Mouse (Mus musculus) lung, postnatal 14 days (tissue): ENCODE measurements around the gene Cdca5.
A peak's percentile ranks its signal among the peaks of the same experiment; 100 is the strongest.

Source experiments
- DNase-seq: peaks from one replicate; pipeline ENCODE4 v3.0.0; 2021

Gene Cdca5

DNA sequence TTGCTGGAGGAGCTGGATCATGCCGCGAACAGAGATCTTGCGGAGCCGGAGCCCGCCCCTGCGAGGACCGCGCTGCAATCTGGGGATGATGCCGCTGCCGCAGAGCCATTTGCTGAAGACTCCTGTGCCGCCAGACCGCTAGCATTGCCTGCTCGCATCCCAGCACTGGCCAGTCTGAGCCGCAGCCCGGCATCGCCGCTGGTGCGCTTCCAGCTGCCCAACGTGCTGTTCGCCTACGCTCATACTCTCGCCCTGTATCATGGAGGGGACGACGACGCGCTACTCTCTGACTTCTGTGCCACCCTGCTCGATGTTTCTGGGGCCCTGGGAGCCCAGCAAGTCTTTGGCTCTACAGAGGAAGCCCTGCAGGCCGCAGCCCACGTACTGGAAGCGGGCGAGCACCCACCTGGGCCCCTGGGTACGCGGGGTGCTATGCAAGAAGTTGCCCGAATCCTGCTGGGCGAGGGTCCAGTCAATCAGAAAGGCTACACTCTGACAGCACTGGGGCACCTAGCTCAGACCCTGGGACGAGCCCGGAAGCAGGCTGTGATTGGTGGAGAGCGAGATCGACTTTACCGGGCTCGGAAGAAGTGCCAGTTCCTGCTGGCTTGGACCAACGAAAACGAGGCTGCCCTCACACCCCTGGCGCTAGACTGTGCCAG lies 23.0 kb upstream of the Cdca5 start:
- peak; percentile 33 for DNase-seq

DNA sequence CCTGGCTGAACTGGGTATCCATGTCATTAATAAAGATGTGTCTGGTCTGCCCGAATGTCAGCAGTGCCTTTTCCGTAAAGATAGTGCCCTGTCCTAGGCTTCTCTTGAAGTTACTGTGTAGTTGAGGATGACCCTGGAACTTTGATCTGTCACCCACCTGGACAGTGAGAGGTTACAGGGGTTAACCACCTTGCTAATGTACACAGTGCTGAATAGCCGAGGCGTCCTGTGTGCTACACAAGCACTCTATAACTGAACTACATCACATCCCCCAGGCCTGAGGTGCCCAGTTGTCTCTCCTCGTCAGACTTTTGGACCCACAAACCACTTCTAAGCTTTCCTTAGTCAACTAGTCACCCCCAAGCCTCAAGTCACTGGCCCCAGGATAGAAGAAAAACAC lies 22.4 kb upstream of the Cdca5 start:
- no peak for DNase-seq

DNA sequence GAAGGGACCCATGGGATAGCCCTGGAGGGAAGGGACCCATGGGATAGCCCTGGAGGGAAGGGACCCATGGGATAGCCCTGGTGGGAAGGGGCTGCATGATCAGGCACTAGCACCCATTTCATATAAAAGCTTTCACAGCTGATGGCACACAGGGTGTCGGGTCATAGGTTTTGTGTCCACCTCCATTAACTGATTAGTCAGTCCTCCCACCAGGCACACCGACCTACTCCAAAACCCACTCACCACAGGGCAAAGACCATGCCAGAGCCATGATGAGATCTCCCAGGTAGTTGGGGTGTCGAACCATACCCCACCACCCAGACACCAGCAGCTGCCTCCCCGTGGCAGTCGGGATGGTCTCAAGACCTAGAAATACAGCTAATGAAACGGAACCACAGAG lies 21.7 kb upstream of the Cdca5 start:
- DNase-seq = no peak

DNA sequence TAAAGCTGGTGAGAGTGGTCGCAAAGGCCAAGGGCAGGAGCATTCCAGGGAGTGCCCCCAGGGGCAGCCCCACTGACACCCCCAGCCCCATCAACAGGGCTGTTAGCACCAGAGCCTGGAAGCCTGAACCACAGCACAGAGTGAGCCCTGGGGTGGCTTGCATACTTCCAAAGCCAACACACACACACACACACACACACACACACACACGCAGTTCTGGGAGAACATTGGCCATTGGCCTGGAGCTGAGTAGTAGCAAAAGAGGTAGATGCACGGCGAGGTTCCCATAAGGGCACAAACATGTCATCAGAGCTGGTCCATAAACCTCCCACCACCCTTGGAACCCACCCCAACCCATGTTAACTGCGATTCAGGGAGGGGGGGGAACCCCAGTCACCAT lies 18.2 kb upstream of the Cdca5 start:
- no peak for DNase-seq

DNA sequence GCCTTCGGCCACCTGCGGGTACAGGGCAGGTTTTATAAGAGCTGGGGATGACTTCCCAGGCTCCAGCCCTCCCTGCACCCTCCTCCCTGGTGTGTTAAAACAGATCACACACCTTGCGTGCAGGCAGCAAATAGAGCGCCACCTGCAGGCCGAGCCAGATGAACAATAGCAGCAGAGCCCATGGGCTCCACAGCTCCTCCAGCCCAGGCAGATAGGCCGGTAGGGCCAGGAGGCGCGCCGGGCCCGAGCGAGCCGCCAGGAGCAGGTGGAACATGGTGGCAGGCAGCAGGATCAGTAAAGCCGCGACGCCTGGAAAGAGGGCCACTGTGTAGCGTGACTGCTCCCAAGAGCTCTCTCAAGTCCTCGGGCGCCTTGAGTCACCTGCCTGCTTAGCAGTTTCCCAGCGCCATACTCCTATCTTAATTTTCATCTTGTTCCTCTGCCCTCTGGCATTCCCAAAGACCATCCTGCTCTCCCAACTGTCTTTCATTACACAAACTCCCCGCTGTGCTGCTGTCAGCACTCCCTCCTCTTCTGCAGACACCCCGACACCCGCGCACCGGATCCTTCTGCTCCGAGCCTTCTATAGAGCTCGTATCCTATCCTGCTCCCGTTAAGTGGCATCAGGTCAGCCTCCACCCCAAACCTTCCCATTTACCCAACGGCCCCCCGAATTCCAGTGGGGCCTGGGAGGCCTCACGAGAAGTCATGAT lies 17.6 kb upstream of the Cdca5 start:
- DNase-seq = peak; percentile 84

DNA sequence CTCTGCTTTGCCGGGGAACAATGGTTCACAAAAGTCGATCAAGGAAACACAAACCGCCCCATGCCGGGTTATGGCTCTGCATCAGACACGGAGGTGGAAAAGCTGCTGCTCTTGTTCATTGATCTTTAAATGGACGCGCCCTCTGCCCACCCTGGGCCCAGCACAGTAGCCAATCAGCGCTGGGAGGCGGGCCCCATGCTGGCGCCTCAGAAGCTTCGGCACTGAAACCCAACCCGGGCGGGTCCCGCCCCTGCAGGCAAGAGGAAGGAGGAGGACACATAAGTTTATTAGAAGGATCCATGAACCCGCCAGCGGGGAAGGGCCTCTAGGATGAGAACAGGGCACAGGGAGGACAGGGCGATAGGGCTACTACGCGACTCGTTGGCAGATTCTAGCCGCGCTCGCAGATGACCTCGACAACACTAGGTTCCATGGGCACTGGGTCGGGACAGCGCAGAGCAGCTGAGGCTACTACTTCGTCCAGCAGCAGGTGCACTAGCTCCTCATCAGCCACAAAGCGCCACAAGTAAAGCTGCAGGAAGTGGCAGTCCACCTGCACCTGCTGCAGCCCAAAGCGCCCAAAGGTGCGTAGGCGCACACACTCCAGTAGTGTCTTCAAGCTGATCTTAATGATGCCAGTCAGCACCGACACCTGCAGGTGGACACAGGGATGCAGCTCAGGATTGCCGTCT lies 16.9 kb upstream of the Cdca5 start, which contains the start of gene Tm7sf2:
Gene Tm7sf2, minus strand, starts transcription at position 650 of the 692 bp plus-strand sequence.
- DNase-seq = peak; percentile 90

DNA sequence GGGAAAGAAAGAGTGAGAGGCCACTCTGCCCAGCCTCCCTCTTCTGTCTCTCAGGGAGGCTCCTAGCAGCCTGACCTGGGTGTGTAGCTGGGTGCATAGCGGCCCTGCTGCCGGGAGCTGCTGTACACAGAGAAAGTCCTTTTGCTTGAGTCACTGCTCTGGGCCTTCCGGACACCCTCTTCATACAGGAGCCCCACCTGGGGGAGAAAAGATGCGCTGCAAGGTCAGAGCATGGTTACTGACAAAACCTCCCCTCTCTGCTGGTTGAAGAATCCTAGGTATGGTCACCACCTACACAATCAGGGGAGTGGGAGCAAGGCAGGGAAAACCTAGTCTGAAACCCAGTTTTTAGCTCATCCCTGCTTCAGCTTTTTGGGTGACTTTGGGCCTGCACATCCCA lies 15.8 kb upstream of the Cdca5 start:
- no peak for DNase-seq

DNA sequence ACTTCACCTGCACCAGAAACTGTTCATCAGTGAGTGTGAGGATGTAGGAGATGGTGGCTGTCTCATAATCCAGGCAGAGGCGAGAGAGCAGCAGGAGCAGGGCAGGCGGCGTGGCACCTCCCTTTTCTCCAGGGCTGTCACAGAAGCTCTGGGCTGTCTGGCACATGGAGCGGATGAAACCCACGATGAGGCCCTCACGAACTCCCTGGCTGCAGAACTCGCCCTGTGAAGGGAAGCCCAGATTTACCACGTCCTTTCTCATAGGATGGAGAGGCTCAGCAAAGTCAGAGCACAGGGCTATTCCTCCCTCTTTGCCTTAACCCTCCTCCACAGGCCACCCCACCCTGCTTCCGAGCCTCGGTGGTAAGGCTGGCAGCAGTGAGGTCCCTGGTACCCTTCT lies 14.9 kb upstream of the Cdca5 start:
- DNase-seq = no peak

DNA sequence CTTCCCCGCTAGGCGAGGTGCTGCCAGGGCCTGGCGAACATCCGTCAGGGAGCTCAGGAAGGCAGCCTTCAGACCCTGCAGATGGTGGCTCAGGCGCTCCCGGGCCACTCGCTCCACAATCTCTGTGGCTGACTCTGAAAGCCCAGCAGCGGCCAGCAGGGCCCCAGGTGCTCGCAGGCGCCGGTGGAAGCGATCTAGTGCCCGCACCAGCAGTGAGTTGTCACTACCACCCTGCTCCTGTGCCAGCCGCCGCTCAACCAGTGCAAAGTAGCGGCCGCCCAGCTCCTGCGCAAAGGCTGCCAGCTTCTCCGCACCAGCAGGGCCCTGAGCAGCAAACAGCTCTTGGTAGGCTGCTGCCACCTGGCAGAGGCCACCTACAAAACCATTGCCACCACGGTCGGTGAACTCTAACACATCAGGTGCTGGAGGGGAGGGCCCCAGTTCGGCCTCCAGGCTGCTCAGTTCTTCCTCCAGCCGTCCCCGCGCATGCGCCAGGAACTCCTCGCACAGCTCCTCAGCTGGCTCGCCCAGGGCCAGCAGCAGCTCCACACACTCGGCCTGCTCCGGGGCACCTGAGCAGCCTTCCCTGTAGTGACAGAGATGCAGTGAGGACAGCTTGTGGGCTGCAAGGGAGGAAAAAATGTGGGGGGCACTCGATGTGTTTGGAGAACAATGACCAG lies 14.1 kb upstream of the Cdca5 start:
- no peak for DNase-seq

DNA sequence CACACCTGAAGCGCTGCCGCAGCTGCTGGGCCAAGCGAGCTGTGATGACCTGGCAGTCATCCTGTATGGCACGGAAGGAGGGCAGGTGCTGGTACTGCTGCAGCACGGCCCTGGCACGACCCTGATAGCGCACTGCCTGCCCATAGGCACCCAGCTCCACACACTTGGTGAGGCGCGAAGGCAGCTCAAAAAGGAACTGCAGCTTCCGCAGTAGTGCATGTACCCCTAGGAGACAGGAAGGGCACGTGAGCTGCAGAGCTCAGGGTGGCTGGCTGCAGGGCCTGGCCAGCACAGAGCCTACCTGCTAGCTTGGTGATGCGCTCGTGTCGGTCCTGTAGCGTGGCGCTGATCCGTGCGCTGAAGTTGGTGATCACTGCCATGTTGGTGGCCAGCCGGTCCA lies 13.5 kb upstream of the Cdca5 start:
- no peak for DNase-seq

DNA sequence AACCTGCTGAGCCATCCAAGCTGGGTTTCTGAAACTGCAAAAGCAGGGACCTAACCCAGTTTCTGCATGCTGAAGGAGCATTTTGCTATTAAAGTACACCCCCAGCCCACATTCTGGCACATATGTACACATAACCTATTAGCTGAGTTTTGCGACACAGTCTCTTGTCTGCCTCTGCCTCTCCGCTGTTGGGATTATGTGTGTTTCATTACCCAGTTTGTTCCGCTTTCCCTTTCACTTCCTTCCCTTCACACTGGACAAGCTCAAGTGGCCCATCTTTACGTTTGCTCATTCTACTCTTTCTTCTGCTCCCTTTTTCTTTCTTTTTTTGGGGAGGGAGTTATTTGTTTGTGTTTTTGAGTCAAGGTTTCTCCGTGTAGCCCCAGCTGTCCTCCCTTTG lies 10.9 kb upstream of the Cdca5 start:
- no peak for DNase-seq

DNA sequence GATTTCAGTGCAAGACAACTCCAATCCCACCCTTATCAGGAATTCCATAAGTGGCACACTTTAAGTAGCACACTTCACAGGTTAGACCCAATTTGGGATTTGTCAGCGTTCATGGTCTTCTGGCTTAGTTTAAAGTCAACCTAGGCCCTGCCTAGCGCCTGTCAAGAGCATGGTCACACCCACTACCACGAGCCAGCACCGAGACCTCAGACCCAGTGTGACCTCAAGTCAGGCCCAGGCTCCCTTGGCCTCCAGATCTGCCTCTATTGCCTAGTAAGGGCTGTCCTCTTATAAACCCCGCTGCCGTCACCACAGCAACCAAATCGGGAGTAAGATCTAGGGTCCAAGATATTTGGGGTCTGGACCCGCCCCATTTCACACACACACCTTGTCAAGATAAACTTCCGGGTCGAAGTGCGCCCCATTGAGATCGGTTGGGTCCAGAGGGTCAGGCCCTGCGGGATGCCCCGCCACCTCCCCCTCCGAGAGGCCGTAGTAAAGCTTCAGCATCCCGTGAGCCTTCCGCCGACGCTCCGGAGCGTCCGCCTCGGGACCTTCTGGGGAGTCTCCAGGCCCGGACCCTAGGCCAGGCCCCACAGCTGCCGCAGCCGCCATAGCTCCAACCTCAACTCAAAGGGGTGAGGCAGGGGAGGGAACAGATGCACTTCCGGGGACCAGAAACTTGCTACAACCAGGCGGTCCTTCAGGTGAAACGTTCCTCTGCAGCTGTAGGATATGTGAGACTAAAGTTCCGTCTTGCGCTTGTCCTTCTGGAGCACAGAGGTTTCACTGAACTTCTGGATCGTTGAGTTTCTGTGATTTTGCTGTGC lies 8.0 kb upstream of the Cdca5 start, which contains the start of gene Vps51:
Gene Vps51, minus strand, starts transcription at position 668 of the 830 bp plus-strand sequence.
- peak; percentile 87 for DNase-seq

DNA sequence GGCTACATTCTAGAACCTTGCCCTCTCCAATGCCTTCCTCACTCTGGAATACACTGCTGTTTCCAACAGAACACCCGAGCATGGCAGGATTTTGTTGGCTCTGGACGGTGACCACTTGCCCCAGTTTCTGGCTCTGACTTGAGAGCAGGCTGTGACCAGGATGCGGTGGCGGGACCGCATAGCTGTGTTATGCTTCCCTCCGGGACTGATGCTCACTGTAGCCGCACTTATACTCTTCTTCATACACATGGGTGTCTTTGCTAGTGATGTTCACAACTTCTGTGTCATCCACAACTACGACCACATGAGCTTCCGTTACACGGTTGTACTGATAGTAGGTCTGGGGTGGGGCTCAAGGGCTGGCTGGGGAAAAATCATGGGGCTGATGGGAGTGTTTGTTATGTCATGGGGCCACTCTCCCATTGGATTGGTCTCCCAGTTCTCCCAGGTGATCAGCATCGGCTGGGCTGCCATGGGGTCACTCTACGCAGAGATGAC lies 4.8 kb upstream of the Cdca5 start, which contains the start of gene Tmem262:
Gene Tmem262, plus strand, starts transcription at position 51 of the 498 bp plus-strand sequence.
- DNase-seq = no peak

DNA sequence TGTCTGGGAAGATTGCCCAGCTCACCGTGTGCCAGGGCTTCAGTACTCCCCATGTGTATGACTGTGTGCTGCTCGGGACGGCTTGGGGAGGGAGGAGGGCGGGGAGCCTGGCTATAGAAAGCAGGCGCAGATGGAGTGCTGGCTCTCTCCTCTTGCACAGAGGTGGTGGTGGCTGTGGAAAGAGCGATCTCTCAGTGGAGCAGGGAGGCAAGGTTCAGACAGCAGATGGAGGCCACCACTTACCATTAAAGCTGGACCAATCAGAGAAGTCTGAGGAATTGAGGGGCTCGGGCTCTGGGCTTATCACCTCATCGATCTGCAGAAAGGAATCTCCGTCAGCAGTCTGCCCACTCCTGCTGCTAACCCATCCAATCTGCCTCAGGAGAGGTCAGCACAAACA lies 2.6 kb upstream of the Cdca5 start, which contains the start of gene Gm28374:
Gene Gm28374, minus strand, starts transcription at position 101 of the 400 bp plus-strand sequence.
- DNase-seq = no peak

DNA sequence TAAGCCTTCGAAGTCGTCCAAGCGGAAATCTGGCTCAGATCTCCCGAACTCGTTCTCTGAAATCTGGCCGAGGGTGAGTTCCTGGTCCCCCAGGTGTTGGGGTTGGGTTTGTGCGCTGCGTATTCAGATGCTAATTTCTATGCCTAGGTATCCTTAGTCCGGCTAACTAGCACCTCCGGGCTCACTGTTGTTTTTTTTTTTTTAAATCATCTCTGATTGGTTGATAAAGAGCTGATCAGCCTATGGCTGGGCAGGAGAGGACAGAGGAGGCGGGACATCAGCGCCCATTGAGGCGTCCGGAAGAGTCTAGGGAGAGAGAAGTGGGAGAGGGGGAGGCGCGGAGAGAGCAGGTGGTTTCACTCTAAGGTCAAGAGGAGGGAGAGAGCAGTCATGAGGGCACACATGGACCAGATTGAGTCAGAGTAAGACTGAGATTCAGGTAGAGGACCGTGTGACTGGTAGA lies 665 bp downstream of the Cdca5 start:
- DNase-seq = peak; percentile 48

DNA sequence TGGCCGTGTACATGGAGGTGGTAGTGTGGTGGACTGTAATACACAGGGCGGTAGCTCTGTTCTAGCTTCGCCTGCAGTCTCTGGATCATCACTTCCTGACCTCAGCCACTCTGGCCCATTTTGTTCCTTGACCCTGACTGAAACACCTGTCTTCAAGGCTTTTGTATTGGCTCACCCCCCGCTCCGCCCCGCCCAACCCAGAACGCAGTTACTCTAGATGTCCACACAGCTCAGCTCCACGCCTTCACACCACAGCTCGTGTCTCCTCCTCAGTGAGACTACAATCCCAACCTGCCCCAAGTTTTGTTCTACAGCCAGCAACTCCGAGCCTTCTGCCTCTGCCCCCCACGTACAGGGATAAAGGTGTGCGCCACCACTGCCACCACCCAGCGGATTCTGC lies 4.1 kb downstream of the Cdca5 start:
- no peak for DNase-seq

DNA sequence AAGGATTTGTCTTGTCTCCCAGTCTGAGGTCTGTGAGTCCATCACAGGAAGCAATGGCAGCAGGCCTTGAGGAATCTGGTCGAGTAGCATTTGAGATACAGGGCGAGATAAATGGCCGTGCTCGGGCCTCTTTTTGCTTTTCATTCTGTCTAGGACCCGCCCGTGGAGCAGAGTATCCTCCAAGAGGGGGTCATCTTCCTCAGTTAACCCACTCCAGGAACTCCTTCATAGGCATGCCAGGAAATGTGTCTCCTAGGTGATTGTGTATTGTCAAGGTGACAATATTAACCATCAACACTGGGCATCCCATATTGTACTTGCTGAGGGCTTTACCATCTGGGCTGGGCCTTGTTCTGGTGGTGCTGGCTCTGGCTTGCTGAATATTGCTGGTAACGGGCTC lies 9.3 kb downstream of the Cdca5 start, which contains the start of gene AC131692.1:
Gene AC131692.1, plus strand, starts transcription at position 301 of the 400 bp plus-strand sequence.
- DNase-seq = no peak

DNA sequence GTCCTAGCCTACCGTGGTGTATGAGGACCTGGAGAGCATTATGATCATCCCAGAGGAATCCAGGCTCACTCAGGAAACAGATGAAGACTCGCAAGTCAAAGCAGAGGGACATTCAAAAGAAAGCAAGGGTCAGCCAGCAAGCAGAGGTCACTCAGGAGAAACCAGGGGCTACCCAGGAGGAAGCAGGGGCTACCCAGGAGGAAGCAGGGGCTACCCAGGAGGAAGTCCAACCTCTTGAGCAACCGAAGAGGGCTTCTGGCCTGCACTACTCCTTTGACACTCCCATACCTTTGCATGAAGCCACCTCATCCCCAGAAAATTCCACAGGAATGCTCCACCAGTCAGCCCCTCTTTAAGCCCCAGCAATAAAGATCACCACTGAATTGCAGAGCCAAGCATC lies 13.1 kb downstream of the Cdca5 start:
- no peak for DNase-seq

DNA sequence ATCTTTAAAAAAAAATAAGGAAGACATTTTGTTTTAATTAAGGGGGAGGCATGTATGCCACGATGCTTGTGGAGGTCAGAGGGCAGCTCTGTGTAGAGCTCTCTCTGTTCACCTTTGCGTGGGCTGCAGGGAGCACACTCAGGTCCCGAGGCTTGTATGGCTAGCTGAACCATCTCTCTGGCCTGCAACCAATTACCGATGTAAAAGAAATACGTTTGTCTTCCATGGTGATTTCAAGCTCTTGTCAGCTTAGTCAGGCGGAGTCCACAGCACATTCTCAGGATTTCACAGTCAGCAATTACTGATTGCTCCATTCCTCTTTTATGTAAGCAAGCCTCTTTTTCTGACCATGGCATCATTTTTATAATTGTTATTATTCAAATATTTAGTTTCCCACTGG lies 16.4 kb downstream of the Cdca5 start:
- DNase-seq = no peak

DNA sequence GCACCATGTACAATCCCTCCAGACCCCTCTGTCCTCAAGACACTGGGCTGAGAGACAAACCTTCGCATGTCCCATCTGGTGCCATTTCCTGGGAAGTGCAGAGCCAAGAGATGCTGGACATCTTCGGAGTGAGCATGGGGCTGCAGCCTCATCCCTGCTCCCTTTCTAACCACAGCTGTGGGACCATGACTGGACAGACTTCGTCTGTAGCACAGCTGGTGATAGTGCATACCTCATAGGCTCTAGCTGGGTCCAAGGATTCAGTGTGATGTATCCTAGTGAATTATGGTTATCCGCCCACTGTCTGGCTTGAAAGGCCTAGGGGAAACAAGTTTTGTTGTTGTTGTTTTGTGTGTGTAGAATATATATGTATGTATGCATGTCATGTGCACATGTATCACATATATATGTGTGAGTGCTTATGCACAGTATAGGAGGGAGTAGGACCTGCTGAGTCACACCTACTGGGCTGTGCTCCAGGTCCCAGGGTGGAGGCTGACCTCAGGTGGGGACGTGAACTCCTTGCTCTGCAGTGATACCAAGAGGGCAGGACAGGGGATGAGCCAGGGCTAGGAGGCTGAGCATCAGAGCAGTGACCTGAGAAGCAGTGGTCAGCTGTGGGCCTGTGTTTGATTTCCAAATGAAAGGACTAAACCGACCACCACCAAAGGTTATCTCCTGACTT lies 17.5 kb downstream of the Cdca5 start:
- DNase-seq = no peak

DNA sequence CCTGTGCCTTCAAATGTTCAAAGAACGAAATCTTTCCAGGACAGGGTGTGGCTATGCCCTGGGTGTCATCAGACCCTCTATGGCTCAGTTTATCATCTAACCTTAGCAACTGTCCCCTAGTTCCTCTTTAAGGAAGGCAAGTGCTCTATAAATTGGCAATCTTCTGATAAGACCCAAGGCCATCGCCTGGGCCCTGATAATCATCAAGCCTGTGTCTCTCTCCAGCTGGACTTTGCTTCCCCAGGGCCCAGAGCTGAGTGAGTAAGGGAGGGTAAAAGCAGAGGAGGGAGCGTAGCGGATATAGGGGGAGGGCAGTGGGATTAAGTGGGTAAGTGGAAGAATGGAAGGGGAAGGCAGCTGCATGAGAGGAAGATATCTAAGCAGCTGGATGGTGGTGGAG lies 19.7 kb downstream of the Cdca5 start:
- DNase-seq = no peak
